Mouse (Mus musculus): Measurements from ENCODE around the gene Dnajc10. TPM values are rescaled to one million over a fixed set of nuclear protein-coding genes. Genes with fewer than 3 reads are reported as not detected.

Gene Dnajc10
- polyA plus RNA-seq, 1 experiment from 2014 or later: 48.6 TPM

GRCm38 (mm10) chr2:80386255-80386654 lies 71.0 kb downstream of the Dnajc10 start:
- ATAC-seq (ENCODE audit: low FRiP score, low TSS enrichment): no peak
- Histone ChIP-seq H3K4me3 (ENCODE audit: low read depth, low read length) (no peak overlapping the region), H3K36me3 (ENCODE audit: control insufficient read depth, insufficient read depth, low read length) (no peaks in the 10 kb centered on the region), H3K9me3 (ENCODE audit: control insufficient read depth, low read length) (no peaks in the 10 kb centered on the region), H3K4me2 (replicated peaks; ENCODE audit: low read depth) (no peak overlapping the region), H3K27me3 (ENCODE audit: control insufficient read depth, insufficient read depth, low read length) (no peaks in the 10 kb centered on the region), H3K9ac (ENCODE audit: low read length) (no peak overlapping the region), H3K4me1 (replicated peaks; ENCODE audit: control insufficient read depth, insufficient read depth) (no peaks in the 10 kb centered on the region), H3K27ac (replicated peaks) (no peak overlapping the region)
- TF ChIP-seq CTCF (IDR thresholded peaks at IDR 0.05; ENCODE audit: low read depth) (no peak), EP300 (optimal IDR thresholded peaks at IDR 0.05) (no peak)
- WGBS: 93% methylated on average over 2 of the region's 2 CpGs
- DNase-seq (ENCODE audit: low spot score): no peak

DNA sequence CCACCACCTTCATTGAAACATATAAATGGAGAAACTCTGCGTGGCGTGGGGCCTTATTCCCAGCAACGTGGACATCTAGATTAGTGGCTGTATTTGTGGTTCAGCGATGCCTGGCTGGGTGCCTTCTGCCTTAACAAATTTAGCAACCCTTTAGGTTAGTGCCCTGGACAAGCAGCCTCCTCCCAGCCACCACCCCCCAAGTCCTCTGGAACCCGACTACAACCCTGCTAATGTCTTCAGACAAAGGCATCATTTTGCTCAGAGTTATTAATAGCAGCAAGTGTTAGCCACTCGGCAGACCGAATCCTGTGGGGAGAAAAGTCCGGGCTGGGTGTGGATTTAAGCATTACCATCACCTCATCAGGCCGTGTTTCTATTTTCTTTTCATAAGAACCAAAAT lies 72.4 kb downstream of the Dnajc10 start:
- no peak for ATAC-seq (ENCODE audit: low FRiP score, low TSS enrichment)
- Histone ChIP-seq H3K36me3 (ENCODE audit: control insufficient read depth, insufficient read depth, low read length) (no peaks in the 10 kb centered on the region), H3K4me1 (replicated peaks; ENCODE audit: control insufficient read depth, insufficient read depth) (no peaks in the 10 kb centered on the region), H3K27me3 (ENCODE audit: control insufficient read depth, insufficient read depth, low read length) (no peaks in the 10 kb centered on the region), H3K9ac (ENCODE audit: low read length) (no peak overlapping the region), H3K27ac (replicated peaks) (no peak overlapping the region), H3K4me2 (replicated peaks; ENCODE audit: low read depth) (no peak overlapping the region), H3K9me3 (ENCODE audit: control insufficient read depth, low read length) (no peaks in the 10 kb centered on the region), H3K4me3 (ENCODE audit: low read depth, low read length) (no peak overlapping the region)
- DNase-seq (ENCODE audit: low spot score): no peak
- TF ChIP-seq CTCF (IDR thresholded peaks at IDR 0.05; ENCODE audit: low read depth) (no peak), EP300 (optimal IDR thresholded peaks at IDR 0.05) (no peak)
- 50% methylated on average over 9 of the region's 9 CpGs for WGBS

GRCm38 (mm10) chr2:80388341-80388740 lies 73.1 kb downstream of the Dnajc10 start:
- Histone ChIP-seq H3K36me3 (ENCODE audit: control insufficient read depth, insufficient read depth, low read length) (no peaks in the 10 kb centered on the region), H3K27me3 (ENCODE audit: control insufficient read depth, insufficient read depth, low read length) (no peaks in the 10 kb centered on the region), H3K9me3 (ENCODE audit: control insufficient read depth, low read length) (no peaks in the 10 kb centered on the region), H3K4me1 (replicated peaks; ENCODE audit: control insufficient read depth, insufficient read depth) (no peaks in the 10 kb centered on the region), H3K4me3 (ENCODE audit: low read depth, low read length) (no peak overlapping the region), H3K4me2 (replicated peaks; ENCODE audit: low read depth) (no peak overlapping the region), H3K27ac (replicated peaks) (no peak overlapping the region), H3K9ac (ENCODE audit: low read length) (no peak overlapping the region)
- TF ChIP-seq CTCF (IDR thresholded peaks at IDR 0.05; ENCODE audit: low read depth) (no peak), EP300 (optimal IDR thresholded peaks at IDR 0.05) (no peak)
- ATAC-seq (ENCODE audit: low FRiP score, low TSS enrichment) (no peak), DNase-seq (ENCODE audit: low spot score) (no peak)
- 52% methylated on average over 3 of the region's 3 CpGs for WGBS

DNA sequence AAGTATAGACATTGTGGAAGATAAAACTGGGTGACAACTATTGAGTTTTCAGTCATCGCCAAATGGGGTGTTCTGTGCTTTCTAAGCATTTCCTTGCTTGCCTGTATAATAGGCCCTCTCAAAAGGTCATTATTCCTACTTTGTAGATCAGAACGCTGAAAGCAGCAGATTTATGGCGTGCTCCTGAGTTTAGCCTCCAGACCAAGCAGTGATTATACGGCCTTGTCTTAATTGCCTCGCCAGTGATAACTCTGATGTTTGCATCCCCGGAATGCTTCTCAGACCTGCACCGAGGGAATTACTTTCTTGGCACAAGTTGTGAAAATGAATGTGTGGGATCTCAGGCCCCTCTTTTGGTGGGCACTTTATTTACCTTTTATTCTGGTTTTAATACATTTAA lies 80.8 kb downstream of the Dnajc10 start:
- TF ChIP-seq EP300 (optimal IDR thresholded peaks at IDR 0.05) (no peak), CTCF (IDR thresholded peaks at IDR 0.05; ENCODE audit: low read depth) (no peak)
- Histone ChIP-seq H3K27me3 (ENCODE audit: control insufficient read depth, insufficient read depth, low read length) (no peaks in the 10 kb centered on the region), H3K36me3 (ENCODE audit: control insufficient read depth, insufficient read depth, low read length) (no peaks in the 10 kb centered on the region), H3K9ac (ENCODE audit: low read length) (no peak overlapping the region), H3K4me1 (replicated peaks; ENCODE audit: control insufficient read depth, insufficient read depth) (no peaks in the 10 kb centered on the region), H3K9me3 (ENCODE audit: control insufficient read depth, low read length) (no peaks in the 10 kb centered on the region), H3K4me2 (replicated peaks; ENCODE audit: low read depth) (no peak overlapping the region), H3K4me3 (ENCODE audit: low read depth, low read length) (no peak overlapping the region), H3K27ac (replicated peaks) (no peak overlapping the region)
- DNase-seq (ENCODE audit: low spot score) (no peak), ATAC-seq (ENCODE audit: low FRiP score, low TSS enrichment) (no peak)
- 60% methylated on average over 7 of the region's 7 CpGs for WGBS

- Histone ChIP-seq H3K36me3 (ENCODE audit: control insufficient read depth, insufficient read depth, low read length) (no peaks in the 10 kb centered on the region), H3K9ac (ENCODE audit: low read length) (no peak overlapping the region), H3K4me3 (ENCODE audit: low read depth, low read length) (no peak overlapping the region), H3K27ac (replicated peaks) (no peak overlapping the region), H3K27me3 (ENCODE audit: control insufficient read depth, insufficient read depth, low read length) (no peaks in the 10 kb centered on the region), H3K9me3 (ENCODE audit: control insufficient read depth, low read length) (no peaks in the 10 kb centered on the region), H3K4me2 (replicated peaks; ENCODE audit: low read depth) (no peak overlapping the region), H3K4me1 (replicated peaks; ENCODE audit: control insufficient read depth, insufficient read depth) (no peaks in the 10 kb centered on the region)
- DNase-seq (ENCODE audit: low spot score): no peak
- WGBS: 46% methylated on average over 3 of the region's 3 CpGs
- ATAC-seq (ENCODE audit: low FRiP score, low TSS enrichment): no peak
- TF ChIP-seq EP300 (optimal IDR thresholded peaks at IDR 0.05) (no peak), CTCF (IDR thresholded peaks at IDR 0.05; ENCODE audit: low read depth) (no peak)
These were observed 81.6 kb downstream of the Dnajc10 start for GRCm38 (mm10) chr2:80396864-80397263.

DNA sequence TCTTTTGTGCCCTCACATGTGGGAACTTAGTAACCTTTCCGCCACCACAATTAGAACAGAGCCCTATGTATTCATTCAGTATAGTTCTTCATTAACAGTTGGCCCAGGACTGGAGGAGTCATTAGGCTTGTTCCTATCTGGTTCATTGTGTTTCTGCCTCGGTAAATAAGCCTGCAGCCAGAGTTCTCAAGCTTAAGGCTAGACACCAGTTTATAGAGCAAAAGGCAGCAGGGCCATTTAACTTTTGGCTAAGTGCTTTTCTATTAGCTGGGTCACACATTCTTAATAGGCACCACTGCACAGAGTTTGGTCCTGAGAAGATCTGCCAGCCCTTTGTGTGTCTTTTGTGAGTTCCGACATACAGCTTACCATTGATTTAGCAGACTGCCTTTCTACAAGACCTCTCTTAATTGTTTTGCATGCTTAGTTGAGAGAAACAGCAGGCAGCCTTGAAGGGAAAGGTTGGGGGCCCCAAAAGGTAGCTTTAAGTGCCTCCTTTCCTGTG lies 83.4 kb downstream of the Dnajc10 start:
- TF ChIP-seq EP300 (optimal IDR thresholded peaks at IDR 0.05): no peak
- TF ChIP-seq CTCF (IDR thresholded peaks at IDR 0.05; ENCODE audit: low read depth): no peak
- Histone ChIP-seq H3K36me3 (ENCODE audit: control insufficient read depth, insufficient read depth, low read length) (no peaks in the 10 kb centered on the region), H3K27me3 (ENCODE audit: control insufficient read depth, insufficient read depth, low read length) (no peaks in the 10 kb centered on the region), H3K4me3 (ENCODE audit: low read depth, low read length) (no peak overlapping the region), H3K4me1 (replicated peaks; ENCODE audit: control insufficient read depth, insufficient read depth) (no peaks in the 10 kb centered on the region), H3K9me3 (ENCODE audit: control insufficient read depth, low read length) (no peaks in the 10 kb centered on the region), H3K4me2 (replicated peaks; ENCODE audit: low read depth) (no peak overlapping the region), H3K9ac (ENCODE audit: low read length) (no peak overlapping the region), H3K27ac (replicated peaks) (no peak overlapping the region)
- DNase-seq (ENCODE audit: low spot score): no peak
- no peak for ATAC-seq (ENCODE audit: low FRiP score, low TSS enrichment)
- 48% methylated on average over 3 of the region's 3 CpGs for WGBS

Other genes starting within 250 kb of the Dnajc10 start
- gene Pde1a, start 186.0 kb upstream of the Dnajc10 start, polyA plus RNA-seq (2015; fragmentation: Nextera tagmentation; extraction: Ambion mirVana): 16.9 and 21.5 TPM in 2 replicates
- not detected in 2 replicates for gene Prdx6b, start 23.0 kb upstream of the Dnajc10 start, polyA plus RNA-seq (2015; fragmentation: Nextera tagmentation; extraction: Ambion mirVana)
- 1.1 and 1.6 TPM in 2 replicates for gene Frzb, start 132.2 kb downstream of the Dnajc10 start, polyA plus RNA-seq (2015; fragmentation: Nextera tagmentation; extraction: Ambion mirVana)

Data from stomach, postnatal 0 days (tissue).